Mouse (Mus musculus) kidney, postnatal 0 days (tissue): Measurements from ENCODE around the gene Zfp523. TPM values are rescaled to one million over a fixed set of nuclear protein-coding genes. Genes with fewer than 3 reads are reported as not detected.
"Not testable (repeated sequence)": the region's sequence is repeated elsewhere in the genome, so short reads cannot be mapped to it uniquely, and the experiment has no call there.

Experiments used
- ATAC-seq: fragments of 200-750 bp; cut with Nextera tagmentation; replicated peaks from 2 replicates; pipeline ENCODE4 v1.8.0; 2017; ENCODE audit warnings: low read depth, moderate number of reproducible peaks, moderate TSS enrichment, moderate library complexity; ENCODE audit not compliant: low FRiP score
- DNase-seq: peaks from one replicate; pipeline ENCODE4 v3.0.0-alpha.2; 2016; ENCODE audit warnings: low spot score
- H3K27ac ChIP-seq: fragments of 300-500 bp; sonication (generic); 2 replicates; pipeline ENCODE4 v1.5.1; 2014; ENCODE audit warnings: mild to moderate bottlenecking
- H3K27me3 ChIP-seq: fragments of 300-500 bp; sonication (generic); 2 replicates; pipeline ENCODE4 v1.6.1; 2014; ENCODE audit warnings: low read length, mixed read lengths; ENCODE audit not compliant: insufficient read depth
- H3K36me3 ChIP-seq: fragments of 300-500 bp; sonication (generic); 2 replicates; pipeline ENCODE4 v1.6.1; 2014; ENCODE audit warnings: low read length, mixed read lengths; ENCODE audit not compliant: insufficient read depth
- H3K4me1 ChIP-seq: fragments of 300-500 bp; sonication (generic); replicated peaks from 2 replicates; pipeline ENCODE4 v1.6.1; 2014; ENCODE audit warnings: antibody characterized with exemption, low read length, mixed read lengths; ENCODE audit not compliant: insufficient read depth
- H3K4me2 ChIP-seq: fragments of 300-500 bp; sonication (generic); 2 replicates; pipeline ENCODE4 v1.6.1; 2014; ENCODE audit warnings: mild to moderate bottlenecking, low read length, moderate library complexity, mixed read lengths
- H3K4me3 ChIP-seq: fragments of 300-500 bp; sonication (generic); replicated peaks from 2 replicates; pipeline ENCODE4 v1.5.1; 2014; ENCODE audit warnings: low read depth, low read length
- H3K9ac ChIP-seq: fragments of 300-500 bp; sonication (generic); 2 replicates; pipeline ENCODE4 v1.6.1; 2014; ENCODE audit warnings: low read depth, low read length
- H3K9me3 ChIP-seq: fragments of 300-500 bp; sonication (generic); replicated peaks from 2 replicates; pipeline ENCODE4 v1.6.1; 2016; ENCODE audit warnings: low read length, inconsistent platforms, mixed read lengths
- CTCF ChIP-seq: IDR thresholded peaks from 2 replicates; pipeline ENCODE4 v1.5.1; 2016; ENCODE audit warnings: antibody characterized with exemption, low read depth, mild to moderate bottlenecking, moderate library complexity
- WGBS: fragments of 180-500 bp; shearing (Covaris S2); extraction: QIAGEN DNeasy Blood & Tissue Kit; methylation state at CpG from one replicate; pipeline ENCODE4 v1.1.7; 2014; 5-methylcytosine and 5-hydroxymethylcytosine counted together
- polyA plus RNA-seq: library from polyadenylated mRNA; unstranded; fragments of >200 nt; fragmentation: Nextera tagmentation; extraction: Ambion mirVana; gene quantifications from 2 replicates; pipeline ENCODE4 v1.2.1, GENCODE M21; 2015

The Zfp523 gene
- polyA plus RNA-seq, 1 experiment from 2014 or later: 32.4 TPM

GRCm38 (mm10) chr17:28213236-28213635 is 36.3 kb downstream of the Zfp523 start:
- ATAC-seq: no peak
- no peak overlapping the region for H3K9ac ChIP-seq

GRCm38 (mm10) chr17:28216791-28217190 is 39.9 kb downstream of the Zfp523 start:
- 85% methylated on average over 9 of the region's 9 CpGs for WGBS
- Histone ChIP-seq H3K9me3 (no peaks in the 10 kb centered on the region), H3K4me3 (no peak overlapping the region), H3K27me3 (no peaks in the 10 kb centered on the region), H3K4me1 (no peaks in the 10 kb centered on the region), H3K36me3 (no peaks in the 10 kb centered on the region), H3K27ac (no peak overlapping the region), H3K9ac (no peak overlapping the region), H3K4me2 (no peak overlapping the region)
- TF ChIP-seq CTCF: no peak
- DNase-seq (no peak), ATAC-seq (no peak)

More at GRCm38 (mm10) chr17:28213236-28213635, 36.3 kb downstream of the Zfp523 start:
- Histone ChIP-seq H3K4me2 (no peak overlapping the region), H3K36me3 (no peaks in the 10 kb centered on the region), H3K27me3 (no peaks in the 10 kb centered on the region), H3K9me3 (no peaks in the 10 kb centered on the region), H3K4me3 (no peak overlapping the region), H3K4me1 (no peaks in the 10 kb centered on the region; the same call in 1 of the 2 replicates), H3K27ac (no peak overlapping the region)
- DNase-seq: no peak
- 30% methylated on average over 4 of the region's 4 CpGs for WGBS
- TF ChIP-seq CTCF: peak; percentile 57

- Histone ChIP-seq H3K27ac (no peak overlapping the region), H3K9me3 (no peaks in the 10 kb centered on the region), H3K4me3 (no peak overlapping the region), H3K4me2 (0 out of 2 replicates have a peak overlapping the region, but pooled peaks have one; percentile 21), H3K9ac (0 out of 2 replicates have a peak overlapping the region, but pooled peaks have one; percentile 8), H3K36me3 (no peaks in the 10 kb centered on the region), H3K4me1 (no peaks in the 10 kb centered on the region), H3K27me3 (no peaks in the 10 kb centered on the region)
- ATAC-seq (no peak), DNase-seq (no peak)
- TF ChIP-seq CTCF: no peak
- 35% methylated on average over 23 of the region's 23 CpGs for WGBS
Measured at GRCm38 (mm10) chr17:28217721-28218649, 41.1 kb downstream of the Zfp523 start.

GRCm38 (mm10) chr17:28222463-28222862 is 45.5 kb downstream of the Zfp523 start:
- H3K36me3 ChIP-seq, H3K9ac ChIP-seq, H3K4me2 ChIP-seq, ATAC-seq, DNase-seq, H3K4me3 ChIP-seq, H3K9me3 ChIP-seq, H3K4me1 ChIP-seq, H3K27me3 ChIP-seq, H3K27ac ChIP-seq: not testable (repeated sequence)
- 82% methylated on average over 10 of the region's 10 CpGs for WGBS

GRCm38 (mm10) chr17:28223561-28224391 is 46.8 kb downstream of the Zfp523 start:
- Histone ChIP-seq H3K4me2 (peak overlapping the region; percentile 73), H3K36me3 (no peaks in the 10 kb centered on the region), H3K27ac (peak overlapping the region; percentile 43; the same call in 1 of the 2 replicates), H3K4me1 (peaks cover 4% of the 10 kb centered on the region; the same call in 1 of the 2 replicates), H3K9me3 (no peaks in the 10 kb centered on the region), H3K4me3 (peak overlapping the region; percentile 38), H3K27me3 (no peaks in the 10 kb centered on the region), H3K9ac (peak overlapping the region; percentile 50)
- TF ChIP-seq CTCF: no peak; the same call in 1 of the 2 replicates
- DNase-seq (peak; percentile 96), ATAC-seq (peak; percentile 93)
- WGBS: under 1% methylated on average over 46 of the region's 46 CpGs

- no peaks in the 10 kb centered on the region for H3K9me3 ChIP-seq
- ATAC-seq (no peak), DNase-seq (no peak)
- peaks cover 4% of the 10 kb centered on the region; the same call in 1 of the 2 replicates for H3K4me1 ChIP-seq
- 90% methylated on average over 10 of the region's 10 CpGs for WGBS
- H3K27ac ChIP-seq: no peak overlapping the region
- no peak overlapping the region for H3K9ac ChIP-seq
- H3K4me3 ChIP-seq: no peak overlapping the region
- no peak overlapping the region for H3K4me2 ChIP-seq
- no peak for TF ChIP-seq CTCF
- H3K27me3 ChIP-seq: no peaks in the 10 kb centered on the region
- H3K36me3 ChIP-seq: no peaks in the 10 kb centered on the region
Measured at GRCm38 (mm10) chr17:28224615-28225014, 47.7 kb downstream of the Zfp523 start.
